Mouse (Mus musculus) intestine, embryonic 15.5 days (tissue): ENCODE data around the gene Wnt7a. TPM values are rescaled to one million over a fixed set of nuclear protein-coding genes. Genes with fewer than 3 reads are reported as not detected.

ENCODE experiments used
- ATAC-seq: fragments of 200-750 bp; cut with Nextera tagmentation; 2 replicates; pipeline ENCODE4 v1.8.0; 2017; ENCODE audit warnings: moderate TSS enrichment, moderate library complexity
- H3K27ac ChIP-seq: fragments of 300-500 bp; sonication (generic); 2 replicates; pipeline ENCODE4 v1.5.1; 2015; ENCODE audit warnings: mild to moderate bottlenecking, inconsistent platforms
- H3K27me3 ChIP-seq: fragments of 300-500 bp; sonication (generic); replicated peaks from 2 replicates; pipeline ENCODE4 v1.6.1; 2015; ENCODE audit warnings: inconsistent platforms
- H3K36me3 ChIP-seq: fragments of 300-500 bp; sonication (generic); 2 replicates; pipeline ENCODE4 v1.6.1; 2015; ENCODE audit warnings: inconsistent platforms
- H3K4me1 ChIP-seq: fragments of 300-500 bp; sonication (generic); replicated peaks from 2 replicates; pipeline ENCODE4 v1.6.1; 2015; ENCODE audit warnings: inconsistent platforms
- H3K4me2 ChIP-seq: fragments of 300-500 bp; sonication (generic); replicated peaks from 2 replicates; pipeline ENCODE4 v1.6.1; 2015; ENCODE audit warnings: mild to moderate bottlenecking, inconsistent platforms
- H3K4me3 ChIP-seq: fragments of 300-500 bp; sonication (generic); replicated peaks from 2 replicates; pipeline ENCODE4 v1.5.1; 2015; ENCODE audit warnings: inconsistent platforms
- H3K9ac ChIP-seq: fragments of 300-500 bp; sonication (generic); 2 replicates; pipeline ENCODE4 v1.6.1; 2015; ENCODE audit warnings: inconsistent platforms
- H3K9me3 ChIP-seq: fragments of 300-500 bp; sonication (generic); 2 replicates; pipeline ENCODE4 v1.6.1; 2016; ENCODE audit warnings: inconsistent platforms
- WGBS: fragments of 180-500 bp; shearing (Covaris S2); methylation state at CpG from one replicate; pipeline ENCODE4 v1.1.7; 2015; 5-methylcytosine and 5-hydroxymethylcytosine counted together
- polyA plus RNA-seq: library from polyadenylated mRNA; unstranded; fragments of >200 nt; fragmentation: Nextera tagmentation; extraction: Ambion mirVana; gene quantifications from 2 replicates; pipeline ENCODE4 v1.2.1, GENCODE M21; 2015

Wnt7a gene
- polyA plus RNA-seq, 1 experiment from 2014 or later: not detected

- H3K27ac ChIP-seq: no peak overlapping the region
- no peaks in the 10 kb centered on the region for H3K27me3 ChIP-seq
- H3K4me3 ChIP-seq: no peak overlapping the region
- no peak overlapping the region for H3K9ac ChIP-seq
- WGBS: 55% methylated on average over 13 of the region's 13 CpGs
- ATAC-seq: no peak
- H3K9me3 ChIP-seq: no peaks in the 10 kb centered on the region
- H3K4me2 ChIP-seq: no peak overlapping the region
- no peaks in the 10 kb centered on the region for H3K36me3 ChIP-seq
- H3K4me1 ChIP-seq: no peaks in the 10 kb centered on the region
Observed at GRCm38 (mm10) chr6:91357238-91357876, 53.8 kb downstream of the Wnt7a start.

- H3K36me3 ChIP-seq: no peaks in the 10 kb centered on the region
- H3K4me1 ChIP-seq: no peaks in the 10 kb centered on the region; the same call in 1 of the 2 replicates
- no peak overlapping the region for H3K4me3 ChIP-seq
- H3K9ac ChIP-seq: no peak overlapping the region
- WGBS: 43% methylated on average over 9 of the region's 9 CpGs
- H3K27ac ChIP-seq: no peak overlapping the region
- H3K9me3 ChIP-seq: no peaks in the 10 kb centered on the region
- no peaks in the 10 kb centered on the region for H3K27me3 ChIP-seq
- ATAC-seq: no peak
- H3K4me2 ChIP-seq: no peak overlapping the region
Observed at GRCm38 (mm10) chr6:91349620-91350019, 61.5 kb downstream of the Wnt7a start.

GRCm38 (mm10) chr6:91347721-91348120 lies 63.4 kb downstream of the Wnt7a start:
- Histone ChIP-seq H3K9ac (no peak overlapping the region), H3K27ac (no peak overlapping the region), H3K4me1 (no peaks in the 10 kb centered on the region; the same call in 1 of the 2 replicates), H3K27me3 (no peaks in the 10 kb centered on the region), H3K36me3 (no peaks in the 10 kb centered on the region), H3K4me3 (no peak overlapping the region), H3K4me2 (no peak overlapping the region), H3K9me3 (no peaks in the 10 kb centered on the region)
- no peak for ATAC-seq
- WGBS: 31% methylated on average over 7 of the region's 7 CpGs

- no peak for ATAC-seq
- no peak overlapping the region for H3K9ac ChIP-seq
- no peak overlapping the region for H3K4me3 ChIP-seq
- WGBS: 48% methylated on average over 3 of the region's 3 CpGs
- H3K4me2 ChIP-seq: no peak overlapping the region
- H3K27ac ChIP-seq: no peak overlapping the region
- H3K27me3 ChIP-seq: no peaks in the 10 kb centered on the region
- H3K4me1 ChIP-seq: no peaks in the 10 kb centered on the region; the same call in 1 of the 2 replicates
- no peaks in the 10 kb centered on the region for H3K9me3 ChIP-seq
- H3K36me3 ChIP-seq: no peaks in the 10 kb centered on the region
Observed at GRCm38 (mm10) chr6:91346906-91347156, 64.3 kb downstream of the Wnt7a start.

- Histone ChIP-seq H3K27ac (no peak overlapping the region), H3K4me1 (no peaks in the 10 kb centered on the region; the same call in 1 of the 2 replicates), H3K4me2 (no peak overlapping the region), H3K9ac (no peak overlapping the region), H3K27me3 (no peaks in the 10 kb centered on the region), H3K36me3 (no peaks in the 10 kb centered on the region), H3K9me3 (no peaks in the 10 kb centered on the region), H3K4me3 (no peak overlapping the region)
- WGBS: 43% methylated on average over 10 of the region's 10 CpGs
- ATAC-seq: no peak
Observed at GRCm38 (mm10) chr6:91346071-91346905, 64.9 kb downstream of the Wnt7a start.

- no peaks in the 10 kb centered on the region; the same call in 1 of the 2 replicates for H3K4me1 ChIP-seq
Observed at GRCm38 (mm10) chr6:91345091-91345490, 66.1 kb downstream of the Wnt7a start.

GRCm38 (mm10) chr6:91339612-91340246 lies 71.4 kb downstream of the Wnt7a start:
- Histone ChIP-seq H3K4me3 (no peak overlapping the region), H3K9ac (no peak overlapping the region), H3K9me3 (no peaks in the 10 kb centered on the region), H3K36me3 (no peaks in the 10 kb centered on the region), H3K27me3 (no peaks in the 10 kb centered on the region; the same call in 1 of the 2 replicates), H3K27ac (no peak overlapping the region), H3K4me1 (no peaks in the 10 kb centered on the region), H3K4me2 (no peak overlapping the region)
- WGBS: 62% methylated on average over 8 of the region's 8 CpGs
- ATAC-seq: no peak

More at GRCm38 (mm10) chr6:91345091-91345490, 66.1 kb downstream of the Wnt7a start:
- no peak overlapping the region for H3K4me3 ChIP-seq
- H3K9ac ChIP-seq: no peak overlapping the region
- ATAC-seq: no peak
- no peak overlapping the region for H3K27ac ChIP-seq
- no peaks in the 10 kb centered on the region for H3K27me3 ChIP-seq
- WGBS: 72% methylated on average over 5 of the region's 5 CpGs
- no peak overlapping the region for H3K4me2 ChIP-seq
- H3K36me3 ChIP-seq: no peaks in the 10 kb centered on the region
- H3K9me3 ChIP-seq: no peaks in the 10 kb centered on the region

- ATAC-seq: no peak
- Histone ChIP-seq H3K36me3 (no peaks in the 10 kb centered on the region), H3K9ac (no peak overlapping the region), H3K4me3 (no peak overlapping the region), H3K4me2 (no peak overlapping the region), H3K4me1 (no peaks in the 10 kb centered on the region), H3K27me3 (no peaks in the 10 kb centered on the region; the same call in 1 of the 2 replicates), H3K27ac (no peak overlapping the region), H3K9me3 (no peaks in the 10 kb centered on the region)
- whole genome bisulfite sequencing: 61% methylated on average over 1 of the region's 1 CpGs
Observed at GRCm38 (mm10) chr6:91335470-91335869, 75.7 kb downstream of the Wnt7a start.

- Histone ChIP-seq H3K36me3 (no peaks in the 10 kb centered on the region), H3K27ac (no peak overlapping the region), H3K4me3 (no peak overlapping the region), H3K4me2 (no peak overlapping the region), H3K27me3 (no peaks in the 10 kb centered on the region), H3K9me3 (no peaks in the 10 kb centered on the region), H3K9ac (no peak overlapping the region), H3K4me1 (no peaks in the 10 kb centered on the region)
- ATAC-seq: no peak
- 88% methylated on average over 8 of the region's 8 CpGs for whole genome bisulfite sequencing
Observed at GRCm38 (mm10) chr6:91331886-91332285, 79.3 kb downstream of the Wnt7a start.

- Histone ChIP-seq H3K36me3 (no peaks in the 10 kb centered on the region), H3K9me3 (no peaks in the 10 kb centered on the region), H3K27ac (no peak overlapping the region), H3K4me3 (no peak overlapping the region), H3K4me2 (no peak overlapping the region), H3K4me1 (no peaks in the 10 kb centered on the region), H3K9ac (no peak overlapping the region), H3K27me3 (no peaks in the 10 kb centered on the region)
- no peak for ATAC-seq
- 88% methylated on average over 4 of the region's 4 CpGs for WGBS
Observed at GRCm38 (mm10) chr6:91325556-91325955, 85.6 kb downstream of the Wnt7a start.

- Histone ChIP-seq H3K9me3 (no peaks in the 10 kb centered on the region), H3K4me2 (no peak overlapping the region), H3K9ac (no peak overlapping the region), H3K27ac (no peak overlapping the region), H3K4me3 (no peak overlapping the region), H3K4me1 (no peaks in the 10 kb centered on the region), H3K36me3 (no peaks in the 10 kb centered on the region), H3K27me3 (no peaks in the 10 kb centered on the region)
- ATAC-seq: no peak
- 48% methylated on average over 11 of the region's 11 CpGs for WGBS
Observed at GRCm38 (mm10) chr6:91324752-91325151, 86.4 kb downstream of the Wnt7a start.

GRCm38 (mm10) chr6:91322001-91322772 lies 89.0 kb downstream of the Wnt7a start:
- no peak overlapping the region for H3K27ac ChIP-seq
- no peak for ATAC-seq
- H3K9me3 ChIP-seq: no peaks in the 10 kb centered on the region
- H3K4me2 ChIP-seq: no peak overlapping the region
- H3K4me1 ChIP-seq: no peaks in the 10 kb centered on the region
- 82% methylated on average over 9 of the region's 9 CpGs for WGBS
- no peak overlapping the region for H3K4me3 ChIP-seq
- no peaks in the 10 kb centered on the region for H3K36me3 ChIP-seq
- H3K9ac ChIP-seq: no peak overlapping the region
- no peaks in the 10 kb centered on the region for H3K27me3 ChIP-seq
